22 mouse cellular contexts compared by ENCODE assay signal in the genomic region with DNA sequence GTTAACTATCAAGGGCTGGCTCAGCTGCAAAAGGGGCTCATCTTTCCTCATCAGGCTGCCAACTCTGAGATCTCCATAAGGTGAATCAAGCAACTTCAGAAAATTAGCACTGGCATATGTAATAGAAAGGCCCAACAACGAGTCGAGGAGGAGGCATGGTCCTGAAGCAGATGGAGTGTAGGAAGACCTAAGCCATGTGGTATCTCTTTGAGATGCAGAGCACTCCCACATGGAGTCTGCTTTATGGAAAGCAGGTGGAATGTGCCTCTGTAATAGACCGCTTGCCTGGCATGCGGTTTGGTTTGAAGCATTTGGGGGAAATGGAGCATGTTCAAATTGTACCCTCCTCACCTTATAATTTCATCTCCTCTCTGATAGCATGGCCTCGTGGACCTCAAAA. TPM values are rescaled to one million over a fixed set of nuclear protein-coding genes. Genes with fewer than 3 reads are reported as not detected.
DNase-seq lines count a peak whose midpoint lies in the region; ATAC-seq and TF ChIP-seq lines count a peak whose summit lies in the region.
"Had no signal": no experiment of that assay in that cellular context is flagged by ENCODE, and none has a peak within 500 bp of the region (broad histone marks: within the 10 kb centered on the region; RNA-seq: fewer than 3 reads in every experiment).

No protein-coding gene starts in this region.

- H3K9ac ChIP-seq in liver, embryonic 11.5 days (ENCODE audit: low read depth, low read length), result no peak overlapping the region
- no peak overlapping the region for H3K9ac ChIP-seq in liver, postnatal 0 days (replicated peaks)
- H3K9ac ChIP-seq in intestine, embryonic 15.5 days, result no peak overlapping the region
- H3K9ac ChIP-seq: forebrain, embryonic 12.5 days had no signal

- no peak for TF ChIP-seq CTCF in liver, postnatal 0 days (IDR thresholded peaks at IDR 0.05; ENCODE audit: low read depth)
- TF ChIP-seq CTCF in cerebellum, adult 2 months (IDR thresholded peaks at IDR 0.05; ENCODE audit: borderline replicate concordance, insufficient read depth, low read depth, low read length), result no peak

- intact Hi-C loops in left cerebral cortex, postnatal 14 days (cut with DNase I), result loop anchor here (2.0 kb wide), 1 partner anchor 18 kb away; no protein-coding TSS in a partner anchor

- no peaks in the 10 kb centered on the region for H3K4me1 ChIP-seq in liver, embryonic 11.5 days (replicated peaks; ENCODE audit: control insufficient read depth, insufficient read depth, low read length)
- H3K4me1 ChIP-seq in liver, postnatal 0 days (ENCODE audit: insufficient read depth), result no peaks in the 10 kb centered on the region
- peaks cover 14% of the 10 kb centered on the region for H3K4me1 ChIP-seq in cerebellum, adult 2 months (ENCODE audit: control insufficient read depth, insufficient read depth, low read length)
- no peaks in the 10 kb centered on the region for H3K4me1 ChIP-seq in intestine, embryonic 15.5 days (replicated peaks)
- H3K4me1 ChIP-seq: forebrain, embryonic 12.5 days; limb, embryonic 10.5 days had no signal

- no peak overlapping the region for H3K4me2 ChIP-seq in liver, embryonic 11.5 days
- H3K4me2 ChIP-seq in liver, postnatal 0 days (ENCODE audit: low read depth, low read length), result no peak overlapping the region
- H3K4me2 ChIP-seq in intestine, embryonic 15.5 days (replicated peaks), result no peak overlapping the region
- H3K4me2 ChIP-seq: forebrain, embryonic 12.5 days; heart, embryonic 11.5 days had no signal

- no peak overlapping the region for H3K4me3 ChIP-seq in liver, embryonic 11.5 days (ENCODE audit: low read depth, low read length)
- H3K4me3 ChIP-seq in liver, postnatal 0 days (ENCODE audit: low read depth, low read length), result no peak overlapping the region
- no peak overlapping the region for H3K4me3 ChIP-seq in cerebellum, adult 2 months (replicated peaks; ENCODE audit: insufficient read depth, low read depth, low read length)
- no peak overlapping the region for H3K4me3 ChIP-seq in intestine, embryonic 15.5 days (replicated peaks)
- H3K4me3 ChIP-seq: forebrain, embryonic 12.5 days; limb, embryonic 10.5 days; megakaryocyte, embryonic 14.5 days; myocyte had no signal

- H3K9me3 ChIP-seq in liver, embryonic 11.5 days (ENCODE audit: control insufficient read depth, low read length), result no peaks in the 10 kb centered on the region
- no peaks in the 10 kb centered on the region for H3K9me3 ChIP-seq in liver, postnatal 0 days (ENCODE audit: low read length)
- no peaks in the 10 kb centered on the region for H3K9me3 ChIP-seq in intestine, embryonic 15.5 days
- H3K9me3 ChIP-seq: forebrain, embryonic 12.5 days; limb, embryonic 10.5 days had no signal

- peak; percentile 12 for DNase-seq in liver, embryonic 11.5 days (ENCODE audit: low spot score)
- no peak for DNase-seq in liver, postnatal 0 days
- DNase-seq in layer of hippocampus, adult 8-10 months (ENCODE audit: low spot score in 2 of 2), result peak; percentile 79 to 84
- peak; percentile 64 to 86 for DNase-seq in left cerebral cortex, postnatal 14 days (ENCODE audit: low spot score in 2 of 2)
- no peak for DNase-seq in cerebellum, adult 2 months
- DNase-seq in urinary bladder, postnatal 25 days (ENCODE audit: low spot score), result no peak
- DNase-seq: adrenal gland, postnatal 36 days; cerebellum, adult 18-20 months; cerebellum, postnatal 36 days; heart, postnatal 10 days; kidney, adult 8-10 months; kidney, postnatal 25 days; lung, adult 2 months; midbrain, embryonic 14.5 days; thymus, postnatal 4 days had no signal

- H3K27me3 ChIP-seq in liver, embryonic 11.5 days (replicated peaks; ENCODE audit: control insufficient read depth, insufficient read depth, low read length), result no peaks in the 10 kb centered on the region
- H3K27me3 ChIP-seq in liver, postnatal 0 days (ENCODE audit: insufficient read depth, low read length), result no peaks in the 10 kb centered on the region
- H3K27me3 ChIP-seq in cerebellum, adult 2 months (ENCODE audit: control insufficient read depth, insufficient read depth, low read length), result no peaks in the 10 kb centered on the region
- no peaks in the 10 kb centered on the region for H3K27me3 ChIP-seq in intestine, embryonic 15.5 days (replicated peaks)
- H3K27me3 ChIP-seq: forebrain, embryonic 12.5 days had no signal

- WGBS in liver, embryonic 11.5 days, result 85% methylated on average over 5 of the region's 5 CpGs
- 83% methylated on average over 5 of the region's 5 CpGs for WGBS in liver, postnatal 0 days (ENCODE audit: insufficient replicate concordance)
- WGBS in cerebellum, adult 2 months, result 43% methylated on average over 5 of the region's 5 CpGs
- WGBS in intestine, embryonic 15.5 days, result 92% methylated on average over 5 of the region's 5 CpGs

- H3K27ac ChIP-seq in liver, embryonic 11.5 days (ENCODE audit: low read depth, low read length), result no peak overlapping the region
- no peak overlapping the region for H3K27ac ChIP-seq in liver, postnatal 0 days (ENCODE audit: low read depth)
- no peak overlapping the region for H3K27ac ChIP-seq in cerebellum, adult 2 months (ENCODE audit: insufficient read depth, low read length)
- H3K27ac ChIP-seq in intestine, embryonic 15.5 days, result no peak overlapping the region
- H3K27ac ChIP-seq: forebrain, embryonic 12.5 days; limb, embryonic 10.5 days had no signal

- ATAC-seq in liver, embryonic 11.5 days (replicated peaks; ENCODE audit: low FRiP score), result no peak
- no peak for ATAC-seq in liver, postnatal 0 days
- ATAC-seq in intestine, embryonic 15.5 days, result no peak

- TF ChIP-seq EP300 in liver, postnatal 0 days (IDR thresholded peaks at IDR 0.05; ENCODE audit: low read depth), result no peak

- no peak for TF ChIP-seq POLR2A in cerebellum, adult 2 months (IDR thresholded peaks at IDR 0.05; ENCODE audit: borderline replicate concordance, insufficient read depth, low read length)

- no peaks in the 10 kb centered on the region for H3K36me3 ChIP-seq in liver, embryonic 11.5 days (ENCODE audit: control insufficient read depth, insufficient read depth, low read length)
- no peaks in the 10 kb centered on the region for H3K36me3 ChIP-seq in liver, postnatal 0 days (replicated peaks; ENCODE audit: insufficient read depth, low read length)
- no peaks in the 10 kb centered on the region for H3K36me3 ChIP-seq in intestine, embryonic 15.5 days
- H3K36me3 ChIP-seq: forebrain, embryonic 12.5 days; limb, embryonic 10.5 days had no signal

RNA-seq across cellular contexts. Expression of a gene that starts 9.7 kb away (rescaled TPM):
- polyA plus RNA-seq in liver, embryonic 11.5 days (2014; fragmentation: Nextera tagmentation; extraction: Ambion mirVana), result 1.2 TPM in 2 replicates
- polyA plus RNA-seq in liver, postnatal 0 days (2015; fragmentation: Nextera tagmentation; extraction: Ambion mirVana), result 0.12 and 0.25 TPM in 2 replicates
- total RNA-seq in layer of hippocampus, adult 8-10 months (2022), result 10 to 100 TPM; 13.9 to 26.8 (median 18.1) TPM
- 1 to 10 TPM; 9.1 to 9.4 TPM for total RNA-seq in left cerebral cortex, postnatal 14 days (2021)
- 1.1 TPM in 2 replicates for polyA plus RNA-seq in cerebellum, adult 2 months (2012; rRNA removed)
- 5.1 and 6.9 TPM in 2 replicates for polyA plus RNA-seq in intestine, embryonic 15.5 days (2015; fragmentation: Nextera tagmentation; extraction: Ambion mirVana)
- polyA plus RNA-seq: liver, adult 2 months had no signal

RNA-seq across cellular contexts. Expression of a gene that starts 15.2 kb away (rescaled TPM):
- polyA plus RNA-seq in liver, embryonic 11.5 days (2014; fragmentation: Nextera tagmentation; extraction: Ambion mirVana), result 23.1 and 24.0 TPM in 2 replicates
- polyA plus RNA-seq in liver, postnatal 0 days (2015; fragmentation: Nextera tagmentation; extraction: Ambion mirVana), result 9.3 and 11.9 TPM in 2 replicates
- total RNA-seq in layer of hippocampus, adult 8-10 months (2022), result 10 to 100 TPM; 40.1 to 62.4 (median 51.7) TPM
- 10 to 100 TPM; 33.0 to 36.3 TPM for total RNA-seq in left cerebral cortex, postnatal 14 days (2021)
- polyA plus RNA-seq in cerebellum, adult 2 months (2012; rRNA removed), result 32.5 and 34.0 TPM in 2 replicates
- 29.7 and 33.5 TPM in 2 replicates for polyA plus RNA-seq in intestine, embryonic 15.5 days (2015; fragmentation: Nextera tagmentation; extraction: Ambion mirVana)

RNA-seq across cellular contexts. Expression of a gene that starts 51.1 kb away (rescaled TPM):
- 138 and 147 TPM in 2 replicates for polyA plus RNA-seq in liver, embryonic 11.5 days (2014; fragmentation: Nextera tagmentation; extraction: Ambion mirVana)
- polyA plus RNA-seq in liver, postnatal 0 days (2015; fragmentation: Nextera tagmentation; extraction: Ambion mirVana), result 20.8 and 22.3 TPM in 2 replicates
- 10 to 100 TPM; 35.5 to 42.7 (median 36.9) TPM for total RNA-seq in layer of hippocampus, adult 8-10 months (2022)
- total RNA-seq in left cerebral cortex, postnatal 14 days (2021), result 10 to 100 TPM; 72.6 to 75.1 TPM
- 59.1 and 59.6 TPM in 2 replicates for polyA plus RNA-seq in cerebellum, adult 2 months (2012; rRNA removed)
- polyA plus RNA-seq in intestine, embryonic 15.5 days (2015; fragmentation: Nextera tagmentation; extraction: Ambion mirVana), result 122 and 128 TPM in 2 replicates

RNA-seq across cellular contexts. Expression of a gene that starts 57.7 kb away (rescaled TPM):
- polyA plus RNA-seq in liver, embryonic 11.5 days (2014; fragmentation: Nextera tagmentation; extraction: Ambion mirVana), result 80.1 and 84.2 TPM in 2 replicates
- polyA plus RNA-seq in liver, postnatal 0 days (2015; fragmentation: Nextera tagmentation; extraction: Ambion mirVana), result 31.4 and 39.7 TPM in 2 replicates
- total RNA-seq in layer of hippocampus, adult 8-10 months (2022), result 10 to 100 TPM; 19.7 to 22.4 (median 19.7) TPM
- total RNA-seq in left cerebral cortex, postnatal 14 days (2021), result 10 to 100 TPM; 19.2 to 21.7 TPM
- 34.6 and 39.1 TPM in 2 replicates for polyA plus RNA-seq in cerebellum, adult 2 months (2012; rRNA removed)
- 57.5 and 68.4 TPM in 2 replicates for polyA plus RNA-seq in intestine, embryonic 15.5 days (2015; fragmentation: Nextera tagmentation; extraction: Ambion mirVana)

Comparison
In these comparisons a context has a peak if more than half of its experiments do, and no peak if none do; other contexts are left out.
1. DNase-seq: peak in liver, embryonic 11.5 days (single experiment), layer of hippocampus, adult 8-10 months (2 of 2) and left cerebral cortex, postnatal 14 days (2 of 2); none in liver, postnatal 0 days (single experiment), cerebellum, adult 2 months (0 of 2) and urinary bladder, postnatal 25 days (single experiment).